Mouse (Mus musculus): ENCODE measurements around the gene Icosl. TPM values are rescaled to one million over a fixed set of nuclear protein-coding genes. Genes with fewer than 3 reads are reported as not detected.
"Not testable (repeated sequence)": the region's sequence is repeated elsewhere in the genome, so short reads cannot be mapped to it uniquely, and the experiment has no call there.

Icosl gene
- total RNA-seq, 2 experiments from 2014 or later: 2.3 to 4.9 TPM

GRCm38 (mm10) chr10:78068541-78068940 is 561 bp upstream of the Icosl start:
- no peak for ATAC-seq (replicated peaks; ENCODE audit: low FRiP score, poor library complexity, severe bottlenecking)

GRCm38 (mm10) chr10:78074151-78074550 is 5.0 kb downstream of the Icosl start:
- no peak for ATAC-seq (replicated peaks; ENCODE audit: low FRiP score, poor library complexity, severe bottlenecking)

- ATAC-seq (replicated peaks; ENCODE audit: low FRiP score, poor library complexity, severe bottlenecking): no peak
Measured at GRCm38 (mm10) chr10:78074977-78075376, 5.9 kb downstream of the Icosl start.

DNA sequence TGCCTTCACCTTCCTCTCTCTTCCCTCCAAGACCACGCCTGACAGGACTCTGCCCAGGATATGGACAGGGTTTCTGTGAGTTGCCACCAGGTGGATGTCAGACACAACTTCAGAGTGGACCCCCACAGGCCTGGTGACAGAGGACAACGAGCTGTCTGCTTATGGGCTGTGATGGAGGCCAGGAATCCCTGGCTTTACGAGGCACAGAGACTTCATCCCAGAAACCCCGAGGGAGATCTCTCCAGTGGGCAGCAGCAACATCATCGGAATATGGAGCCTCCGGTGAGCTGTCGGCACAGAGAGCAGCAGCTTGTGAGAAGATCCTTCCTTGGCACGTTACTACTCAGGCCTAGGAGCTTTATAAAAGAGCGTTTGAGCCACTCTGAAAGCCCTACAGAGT is 8.8 kb downstream of the Icosl start:
- ATAC-seq (replicated peaks; ENCODE audit: low FRiP score, poor library complexity, severe bottlenecking): no peak

GRCm38 (mm10) chr10:78078276-78078675 is 9.2 kb downstream of the Icosl start:
- ATAC-seq (replicated peaks; ENCODE audit: low FRiP score, poor library complexity, severe bottlenecking): no peak

DNA sequence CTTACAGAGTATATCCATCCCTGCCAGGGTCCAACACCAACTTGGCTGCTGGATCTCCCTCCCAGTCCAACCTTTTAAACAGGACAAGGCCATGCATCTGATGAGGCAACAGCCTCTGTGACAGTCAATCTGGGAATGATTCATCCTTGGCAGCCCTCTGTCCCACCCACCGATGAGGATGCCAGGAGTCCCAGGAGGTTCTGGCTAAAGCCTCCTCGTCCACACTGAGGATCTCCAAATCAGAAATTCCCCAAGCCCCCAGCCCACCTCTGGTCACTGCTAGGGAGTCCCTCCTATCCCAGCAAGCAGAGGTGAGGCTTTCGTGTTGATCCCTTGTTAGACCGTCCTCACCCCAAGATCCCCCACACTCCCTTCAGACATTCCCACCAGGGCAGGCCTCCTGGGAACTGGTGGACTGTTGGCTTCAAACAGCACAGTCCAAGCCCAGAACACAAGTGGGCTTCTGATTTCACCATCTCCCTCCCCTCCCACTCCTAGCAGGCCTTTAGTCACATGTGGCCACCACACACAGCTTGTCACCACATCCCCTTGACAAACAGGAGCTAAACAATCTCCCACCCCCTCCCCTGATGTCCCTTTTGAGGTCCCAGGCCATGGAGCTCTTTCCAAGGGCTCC is 11.0 kb downstream of the Icosl start:
- no peak for ATAC-seq (replicated peaks; ENCODE audit: low FRiP score, poor library complexity, severe bottlenecking)

DNA sequence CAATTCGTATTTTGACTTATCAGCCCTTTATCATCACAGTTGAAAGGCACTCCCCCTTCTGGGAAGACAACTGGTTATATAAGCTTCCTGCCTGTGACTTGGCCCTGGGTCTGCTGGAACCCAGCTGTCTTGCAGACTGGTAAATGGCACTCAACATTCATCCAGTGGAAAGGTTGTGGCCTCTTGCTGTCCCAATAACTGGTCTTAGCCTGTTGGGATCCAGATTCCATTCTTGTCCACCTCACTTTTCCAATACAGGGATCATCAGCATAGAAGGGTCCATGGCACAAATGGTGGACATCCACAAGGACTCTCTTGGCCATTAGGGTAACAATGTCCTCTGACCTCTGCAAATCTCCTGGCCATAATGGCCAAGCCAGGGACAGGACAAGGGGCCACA is 15.0 kb downstream of the Icosl start:
- ATAC-seq (replicated peaks; ENCODE audit: low FRiP score, poor library complexity, severe bottlenecking): no peak

DNA sequence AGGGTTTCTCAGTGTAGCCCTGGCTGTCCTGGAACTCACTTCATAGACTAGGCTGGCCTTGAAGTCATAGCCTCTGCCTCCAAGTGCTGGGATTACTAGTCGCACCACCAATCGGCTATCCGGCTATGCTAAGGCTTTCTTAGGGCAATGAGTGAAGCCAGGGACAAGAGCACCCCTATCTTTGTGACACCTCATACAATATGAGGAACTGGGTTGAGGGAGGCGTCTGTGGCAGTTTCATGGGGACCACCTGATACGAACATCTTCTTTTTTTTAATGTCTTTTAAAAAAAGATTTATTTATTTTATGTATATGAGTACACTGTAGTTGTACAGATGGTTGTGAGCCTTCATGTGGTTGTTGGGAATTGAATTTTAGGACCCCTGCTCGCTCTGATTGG is 16.6 kb downstream of the Icosl start:
- no peak for ATAC-seq (replicated peaks; ENCODE audit: low FRiP score, poor library complexity, severe bottlenecking)

GRCm38 (mm10) chr10:78086444-78087061 is 17.5 kb downstream of the Icosl start:
- ATAC-seq (replicated peaks; ENCODE audit: low FRiP score, poor library complexity, severe bottlenecking): no peak

GRCm38 (mm10) chr10:78087101-78087511 is 18.0 kb downstream of the Icosl start:
- no peak for ATAC-seq (replicated peaks; ENCODE audit: low FRiP score, poor library complexity, severe bottlenecking)

DNA sequence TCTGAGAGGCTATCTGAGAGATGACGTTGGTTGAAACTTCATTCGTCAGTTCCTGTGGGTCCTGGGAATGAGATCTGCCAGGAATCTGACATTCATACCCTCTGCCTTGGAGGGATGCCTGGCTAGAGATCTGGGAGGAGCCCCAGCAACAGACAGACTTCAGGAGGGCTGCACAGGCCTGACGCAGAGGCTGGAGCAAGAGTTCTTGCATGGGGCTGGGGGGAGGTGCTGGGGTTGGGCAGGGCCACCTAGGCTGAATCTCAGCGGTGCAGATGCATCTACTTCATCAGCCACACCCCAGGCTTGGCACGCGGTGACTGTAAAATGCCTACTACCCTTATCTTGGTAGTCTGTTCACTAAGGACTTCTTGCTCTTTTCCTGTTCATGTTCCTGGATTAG is 21.1 kb downstream of the Icosl start:
- no peak for ATAC-seq (replicated peaks; ENCODE audit: low FRiP score, poor library complexity, severe bottlenecking)

- ATAC-seq (replicated peaks; ENCODE audit: low FRiP score, poor library complexity, severe bottlenecking): no peak
Measured at GRCm38 (mm10) chr10:78090706-78091491, 21.8 kb downstream of the Icosl start.

DNA sequence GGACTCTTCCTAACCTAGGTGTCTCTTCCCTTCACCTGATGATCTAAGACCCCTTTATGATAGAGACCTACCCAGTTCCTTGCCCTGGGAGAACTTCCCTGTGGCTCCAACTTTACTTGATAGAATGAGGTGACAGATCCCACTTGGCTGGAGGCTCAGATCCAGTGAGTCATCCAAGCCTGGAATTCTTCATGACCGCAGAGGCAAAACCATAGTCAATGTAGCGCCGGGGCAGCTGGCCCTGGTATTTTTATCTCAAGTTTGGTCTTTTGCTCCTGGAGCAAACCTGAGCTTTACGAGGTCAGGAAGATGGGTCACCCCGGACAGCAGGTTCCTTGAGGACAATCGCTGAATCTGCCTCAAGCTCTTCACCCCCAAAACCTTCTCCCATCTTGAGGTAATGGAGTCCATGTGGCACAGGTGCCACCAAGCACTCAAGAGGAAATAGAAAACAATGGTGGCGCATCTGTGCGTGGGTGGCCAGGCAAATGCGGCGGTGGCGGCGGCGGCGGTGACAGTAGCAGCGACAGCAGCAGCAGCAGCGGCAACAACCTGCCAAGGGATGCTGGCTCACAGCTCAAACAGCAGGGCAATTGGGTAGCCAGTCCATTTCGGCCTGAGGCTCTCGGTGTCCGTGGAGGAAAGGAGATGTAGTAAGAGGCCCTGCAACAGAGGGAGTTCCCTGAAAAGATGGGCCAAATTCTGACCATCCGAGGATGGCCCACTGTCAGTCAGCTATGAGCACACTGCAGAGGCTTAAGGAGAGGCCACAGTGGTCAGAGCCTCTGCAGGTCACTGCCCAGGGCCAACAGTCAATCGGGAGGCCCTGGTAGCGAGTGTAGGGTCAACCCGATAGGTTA is 23.0 kb downstream of the Icosl start:
- no peak for ATAC-seq (replicated peaks; ENCODE audit: low FRiP score, poor library complexity, severe bottlenecking)

- no peak for ATAC-seq (replicated peaks; ENCODE audit: low FRiP score, poor library complexity, severe bottlenecking)
Measured at GRCm38 (mm10) chr10:78092725-78093029, 23.6 kb downstream of the Icosl start.

- no peak for ATAC-seq (replicated peaks; ENCODE audit: low FRiP score, poor library complexity, severe bottlenecking)
Measured at GRCm38 (mm10) chr10:78095221-78095620, 26.1 kb downstream of the Icosl start.

GRCm38 (mm10) chr10:78095954-78096931 is 27.1 kb downstream of the Icosl start:
- ATAC-seq (replicated peaks; ENCODE audit: low FRiP score, poor library complexity, severe bottlenecking): no peak

DNA sequence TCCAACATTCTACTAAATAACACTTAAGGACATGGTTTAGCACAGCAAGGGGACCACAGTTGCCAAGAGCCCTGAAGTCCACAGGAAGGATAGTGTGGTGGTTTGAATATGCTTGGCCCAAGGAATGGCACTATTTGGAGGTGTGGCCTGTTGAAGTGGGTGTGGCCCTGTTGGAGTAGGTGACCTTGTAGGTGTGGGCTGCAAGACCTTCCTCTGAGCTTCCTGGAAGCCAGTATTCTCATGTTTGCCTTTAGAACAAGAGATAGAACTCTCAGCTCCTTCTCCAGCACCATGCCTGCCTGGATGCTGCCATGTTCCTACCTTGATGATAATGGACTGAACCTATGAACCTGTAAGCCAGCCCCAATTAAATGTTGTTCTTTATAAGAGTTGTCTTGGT is 30.8 kb downstream of the Icosl start:
- ATAC-seq (replicated peaks; ENCODE audit: low FRiP score, poor library complexity, severe bottlenecking): not testable (repeated sequence)

DNA sequence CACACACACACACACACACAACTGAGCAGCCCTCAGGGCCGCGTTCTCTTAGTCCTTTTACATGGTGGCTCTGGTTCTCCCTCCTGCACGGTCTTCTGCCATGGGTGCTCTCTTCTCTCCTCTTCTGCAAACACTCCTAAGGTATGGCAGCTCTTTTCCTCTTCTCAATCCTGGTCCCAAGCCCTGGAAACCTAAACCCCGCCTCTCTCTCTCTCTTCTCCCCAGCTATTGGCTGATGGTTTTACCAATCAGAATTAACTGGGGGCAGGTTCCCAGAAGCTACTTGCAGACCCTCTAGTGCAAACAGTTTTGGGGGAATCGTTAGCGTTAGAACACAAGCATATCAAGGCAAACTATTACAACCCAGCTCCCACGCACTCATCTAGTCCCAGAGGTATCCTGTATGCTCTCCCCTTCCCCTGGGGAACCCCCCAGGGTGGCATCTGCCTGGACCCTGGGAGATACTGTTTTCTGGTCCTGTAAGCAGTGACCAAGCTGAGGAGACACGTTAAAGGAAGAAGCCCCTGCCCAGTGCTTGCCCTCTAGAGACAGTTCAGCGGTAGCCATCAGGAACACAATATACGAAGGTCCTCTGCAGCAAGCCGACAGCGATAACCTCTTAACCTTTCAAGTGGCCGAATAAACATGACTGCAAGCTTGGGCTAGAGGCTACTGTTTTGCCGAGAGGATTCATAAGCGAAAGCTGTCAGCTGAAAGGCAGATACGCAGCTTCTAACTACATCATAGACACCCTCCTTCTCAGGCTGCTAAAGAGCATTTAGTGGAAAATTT is 32.1 kb downstream of the Icosl start:
- no peak for ATAC-seq (replicated peaks; ENCODE audit: low FRiP score, poor library complexity, severe bottlenecking)
